Mouse (Mus musculus) limb, embryonic 10.5 days (tissue): ENCODE measurements around the gene Bco2. TPM values are rescaled to one million over a fixed set of nuclear protein-coding genes. Genes with fewer than 3 reads are reported as not detected.

ENCODE experiments used
- DNase-seq: peaks from one replicate; pipeline ENCODE4 v3.0.0-alpha.2; 2017; ENCODE audit warnings: low spot score
- H3K27ac ChIP-seq: fragments of 300-500 bp; sonication (generic); 2 replicates; pipeline ENCODE4 v1.5.1; 2016; ENCODE audit warnings: mild to moderate bottlenecking
- H3K27me3 ChIP-seq: fragments of 300-500 bp; sonication (generic); 2 replicates; pipeline ENCODE4 v1.6.1; 2016; ENCODE audit warnings: low read depth, mild to moderate bottlenecking; ENCODE audit not compliant: poor library complexity, severe bottlenecking
- H3K36me3 ChIP-seq: fragments of 300-500 bp; sonication (generic); 2 replicates; pipeline ENCODE4 v1.6.1; 2016; ENCODE audit warnings: mild to moderate bottlenecking, moderate library complexity
- H3K4me1 ChIP-seq: fragments of 300-500 bp; sonication (generic); 2 replicates; pipeline ENCODE4 v1.6.1; 2016
- H3K4me3 ChIP-seq: fragments of 300-500 bp; sonication (generic); 2 replicates; pipeline ENCODE4 v1.5.1; 2016; ENCODE audit warnings: mild to moderate bottlenecking, moderate library complexity
- H3K9me3 ChIP-seq: fragments of 300-500 bp; sonication (generic); replicated peaks from 2 replicates; pipeline ENCODE4 v1.6.1; 2016; ENCODE audit warnings: mild to moderate bottlenecking
- WGBS: fragments of 180-500 bp; shearing (Covaris S2); methylation state at CpG from one replicate; pipeline ENCODE4 v1.1.7; 2016; 5-methylcytosine and 5-hydroxymethylcytosine counted together
- polyA plus RNA-seq: library from polyadenylated mRNA; unstranded; fragments of >200 nt; fragmentation: Nextera tagmentation; extraction: Ambion mirVana; gene quantifications from 2 replicates; pipeline ENCODE4 v1.2.1, GENCODE M21; 2016

Bco2 gene
- polyA plus RNA-seq, 1 experiment from 2014 or later = 0.06 TPM

GRCm38 (mm10) chr9:50497536-50497935, 57.4 kb downstream of the Bco2 start:
- no peak overlapping the region for H3K4me3 ChIP-seq
- DNase-seq = no peak
- WGBS = 83% methylated on average over 2 of the region's 2 CpGs
- H3K4me1 ChIP-seq = peaks cover 26% of the 10 kb centered on the region
- no peaks in the 10 kb centered on the region for H3K27me3 ChIP-seq
- H3K9me3 ChIP-seq = no peaks in the 10 kb centered on the region
- no peak overlapping the region for H3K27ac ChIP-seq
- no peaks in the 10 kb centered on the region for H3K36me3 ChIP-seq

GRCm38 (mm10) chr9:50497076-50497475, 57.9 kb downstream of the Bco2 start:
- Histone ChIP-seq H3K27ac (no peak overlapping the region), H3K27me3 (no peaks in the 10 kb centered on the region), H3K9me3 (no peaks in the 10 kb centered on the region), H3K36me3 (no peaks in the 10 kb centered on the region), H3K4me3 (no peak overlapping the region), H3K4me1 (peaks cover 26% of the 10 kb centered on the region)
- no peak for DNase-seq
- WGBS = 63% methylated on average over 6 of the region's 6 CpGs

GRCm38 (mm10) chr9:50496546-50496945, 58.4 kb downstream of the Bco2 start:
- no peak overlapping the region for H3K4me3 ChIP-seq
- no peak overlapping the region for H3K27ac ChIP-seq
- H3K27me3 ChIP-seq = no peaks in the 10 kb centered on the region
- H3K36me3 ChIP-seq = no peaks in the 10 kb centered on the region
- H3K9me3 ChIP-seq = no peaks in the 10 kb centered on the region
- peaks cover 31% of the 10 kb centered on the region for H3K4me1 ChIP-seq
- 28% methylated on average over 6 of the region's 6 CpGs for WGBS
- DNase-seq = no peak

GRCm38 (mm10) chr9:50496151-50496505, 58.9 kb downstream of the Bco2 start:
- H3K4me3 ChIP-seq = no peak overlapping the region
- no peak overlapping the region; the same call in 1 of the 2 replicates for H3K27ac ChIP-seq

GRCm38 (mm10) chr9:50495405-50496150, 59.4 kb downstream of the Bco2 start:
- no peak for DNase-seq
- Histone ChIP-seq H3K27me3 (no peaks in the 10 kb centered on the region), H3K4me1 (peaks cover 29% of the 10 kb centered on the region), H3K4me3 (no peak overlapping the region), H3K27ac (no peak overlapping the region; the same call in 1 of the 2 replicates), H3K9me3 (no peaks in the 10 kb centered on the region), H3K36me3 (no peaks in the 10 kb centered on the region)
- WGBS = 79% methylated on average over 10 of the region's 10 CpGs

More at GRCm38 (mm10) chr9:50496151-50496505, 58.9 kb downstream of the Bco2 start:
- no peaks in the 10 kb centered on the region for H3K9me3 ChIP-seq
- H3K36me3 ChIP-seq = no peaks in the 10 kb centered on the region
- no peak for DNase-seq
- 45% methylated on average over 6 of the region's 6 CpGs for WGBS
- peaks cover 32% of the 10 kb centered on the region for H3K4me1 ChIP-seq
- no peaks in the 10 kb centered on the region for H3K27me3 ChIP-seq

- Histone ChIP-seq H3K27ac (no peak within 1 kb of the TSS), H3K9me3 (no peaks in the 10 kb centered on the region)
- WGBS = 77% methylated on average over 6 of the region's 6 CpGs
Observed at GRCm38 (mm10) chr9:50494311-50494710, 60.7 kb downstream of the Bco2 start, which contains the start of gene Plet1. Gene Plet1 (plus strand): TSS chr9:50494525.

GRCm38 (mm10) chr9:50493777-50494176, 61.2 kb downstream of the Bco2 start:
- Histone ChIP-seq H3K27me3 (no peaks in the 10 kb centered on the region), H3K4me3 (no peak overlapping the region), H3K9me3 (no peaks in the 10 kb centered on the region), H3K27ac (no peak overlapping the region), H3K36me3 (no peaks in the 10 kb centered on the region), H3K4me1 (peaks cover 27% of the 10 kb centered on the region)
- DNase-seq = no peak
- WGBS = 83% methylated on average over 2 of the region's 2 CpGs

More at GRCm38 (mm10) chr9:50494311-50494710, 60.7 kb downstream of the Bco2 start, which contains the start of gene Plet1:
- H3K36me3 ChIP-seq = no peaks in the 10 kb centered on the region
- no peaks in the 10 kb centered on the region for H3K27me3 ChIP-seq
- H3K4me3 ChIP-seq = no peak within 1 kb of the TSS
- peaks cover 25% of the 10 kb centered on the region for H3K4me1 ChIP-seq
- DNase-seq = no peak

GRCm38 (mm10) chr9:50491531-50492045, 63.4 kb downstream of the Bco2 start:
- Histone ChIP-seq H3K36me3 (no peaks in the 10 kb centered on the region), H3K27me3 (no peaks in the 10 kb centered on the region), H3K4me3 (no peak overlapping the region), H3K4me1 (peaks cover 22% of the 10 kb centered on the region), H3K27ac (no peak overlapping the region), H3K9me3 (no peaks in the 10 kb centered on the region)
- no peak for DNase-seq
- WGBS = 72% methylated on average over 2 of the region's 2 CpGs

GRCm38 (mm10) chr9:50490836-50491235, 64.1 kb downstream of the Bco2 start:
- Histone ChIP-seq H3K4me1 (peaks cover 16% of the 10 kb centered on the region), H3K9me3 (no peaks in the 10 kb centered on the region), H3K4me3 (no peak overlapping the region), H3K36me3 (no peaks in the 10 kb centered on the region), H3K27ac (no peak overlapping the region), H3K27me3 (no peaks in the 10 kb centered on the region)
- no peak for DNase-seq

- Histone ChIP-seq H3K27ac (no peak overlapping the region), H3K36me3 (no peaks in the 10 kb centered on the region), H3K4me1 (peaks cover 14% of the 10 kb centered on the region), H3K27me3 (peaks cover 9% of the 10 kb centered on the region; the same call in 1 of the 2 replicates), H3K9me3 (no peaks in the 10 kb centered on the region), H3K4me3 (peak overlapping the region; percentile 35)
- WGBS = 3% methylated on average over 10 of the region's 10 CpGs
- DNase-seq = peak; percentile 47
Observed at GRCm38 (mm10) chr9:50485521-50485920, 69.5 kb downstream of the Bco2 start.

Other genes starting within 250 kb of the Bco2 start
- gene Rpl10-ps3, start 210.2 kb downstream of the Bco2 start, polyA plus RNA-seq = 194 and 254 TPM in 2 replicates
- gene Plet1, start 60.7 kb downstream of the Bco2 start, polyA plus RNA-seq = 0.29 TPM in 1 of 2 replicates, not detected in the other
- gene Pts, start 26.5 kb downstream of the Bco2 start, polyA plus RNA-seq = 53.4 and 59.2 TPM in 2 replicates
- 0.50 TPM in 1 of 2 replicates, not detected in the other for gene Il18, start 354 bp downstream of the Bco2 start, polyA plus RNA-seq
- gene Tex12, start 6.1 kb upstream of the Bco2 start, polyA plus RNA-seq = not detected in 2 replicates
- gene Sdhd, start 48.6 kb upstream of the Bco2 start, polyA plus RNA-seq = 337 and 352 TPM in 2 replicates
- 297 and 307 TPM in 2 replicates for gene Timm8b, start 48.7 kb upstream of the Bco2 start, polyA plus RNA-seq
- gene Pih1d2, start 62.1 kb upstream of the Bco2 start, polyA plus RNA-seq = 5.1 and 5.4 TPM in 2 replicates
- 20.4 and 21.3 TPM in 2 replicates for gene Nkapd1, start 62.3 kb upstream of the Bco2 start, polyA plus RNA-seq
- gene Dlat, start 104.6 kb upstream of the Bco2 start, polyA plus RNA-seq = 61.7 and 62.1 TPM in 2 replicates
- 33.8 and 36.8 TPM in 2 replicates for gene Dixdc1, start 184.3 kb upstream of the Bco2 start, polyA plus RNA-seq
- gene 2310030G06Rik, start 191.4 kb upstream of the Bco2 start, polyA plus RNA-seq = 2.6 and 2.8 TPM in 2 replicates
- gene Cryab, start 196.1 kb upstream of the Bco2 start, polyA plus RNA-seq = 2.4 and 3.1 TPM in 2 replicates
- gene Hspb2, start 197.2 kb upstream of the Bco2 start, polyA plus RNA-seq = not detected in 2 replicates
- gene Fdxacb1, start 213.1 kb upstream of the Bco2 start, polyA plus RNA-seq = 12.6 and 14.0 TPM in 2 replicates
- gene Alg9, start 219.8 kb upstream of the Bco2 start, polyA plus RNA-seq = 42.2 and 43.0 TPM in 2 replicates
- 19.7 and 25.8 TPM in 2 replicates for gene 1110032A03Rik, start 220.3 kb upstream of the Bco2 start, polyA plus RNA-seq